Mouse (Mus musculus) embryonic stem cell, embryonic (primary cell): Measurements from ENCODE around the gene Hexim2.

Source experiments
- CTCF ChIA-PET, 4 experiments: fragments of 300-600 bp in 2 of 4; fragments of 350-600 bp in 2 of 4; sonication (Branson Sonifier 250); formaldehyde crosslinking; loops; one replicate each; lab custom pipeline; 2022; ENCODE audit warnings: inconsistent platforms in 2 of 4; lab: Charles Lee
- POLR2A ChIA-PET, 4 experiments: fragments of 300-600 bp in 2 of 4; fragments of 350-600 bp in 2 of 4; sonication (Branson Sonifier 250); formaldehyde crosslinking; loops; one replicate each; lab custom pipeline; 2022; ENCODE audit warnings: antibody characterized with exemption in 4 of 4, inconsistent platforms in 1 of 4; lab: Charles Lee

Hexim2 gene

GRCm38 (mm10) chr11:103180426-103180825 lies 48.2 kb downstream of the Hexim2 start:
- ChIA-PET POLR2A (interaction anchor here in 1 of 4 experiments (0.6 kb wide), 1 partner anchor 57 kb away, joined by 4 read pairs; no protein-coding TSS in a partner anchor), CTCF (interaction anchor here in 2 of 4 experiments (0.7 to 1.4 kb wide), 2 partner anchors 11 to 12 kb away, joined by 3 read pairs; no protein-coding TSS in a partner anchor)

- ChIA-PET CTCF (interaction anchor here in 2 of 4 experiments (0.7 to 1.4 kb wide), 5 partner anchors 12 to 152 kb away, joined by 3 to 8 read pairs (median 4); no protein-coding TSS in a partner anchor), POLR2A (interaction anchor here in 3 of 4 experiments (0.7 to 1.6 kb wide), 7 partner anchors 10 to 69 kb away, joined by 3 to 12 read pairs (median 3); partner anchors contain the start of genes Fmnl1 (in 1 of the 3) and Hexim1 (in 1 of the 3))
These were observed 49.1 kb downstream of the Hexim2 start for GRCm38 (mm10) chr11:103181349-103181748.

- CTCF ChIA-PET: interaction anchor here in 2 of 4 experiments (0.6 to 1.2 kb wide), 5 partner anchors 13 to 306 kb away, joined by 3 to 8 read pairs (median 4); no protein-coding TSS in a partner anchor
- POLR2A ChIA-PET: interaction anchor here (0.6 to 1.6 kb wide), 9 partner anchors 9 to 101 kb away, joined by 3 to 12 read pairs (median 3); partner anchors contain the start of genes Fmnl1 (in 1 of the 4) and Hexim1 (in 1 of the 4)
These were observed 49.7 kb downstream of the Hexim2 start for GRCm38 (mm10) chr11:103181911-103182310.

DNA sequence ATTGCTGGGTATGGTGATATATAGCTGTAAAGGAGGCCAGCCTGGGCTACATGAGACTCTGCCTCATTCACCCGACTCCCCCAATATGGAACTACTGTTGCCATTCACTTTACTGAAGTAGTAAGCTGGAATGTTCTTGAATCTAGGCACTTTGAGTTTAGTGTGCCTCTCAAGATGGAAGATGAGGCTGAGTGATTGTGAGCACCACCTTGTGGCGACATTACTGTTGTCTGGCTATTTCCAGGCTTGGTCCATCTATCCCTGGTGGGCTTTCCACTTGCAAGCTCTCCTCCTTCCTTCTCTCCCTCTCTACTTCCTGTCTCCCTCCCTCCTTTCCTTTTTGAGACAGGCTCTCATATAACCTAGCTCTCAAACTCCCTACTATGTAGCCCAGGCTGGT lies 52.7 kb downstream of the Hexim2 start:
- ChIA-PET POLR2A (interaction anchor here in 2 of 4 experiments (0.8 to 1.8 kb wide), 19 partner anchors 9 to 148 kb away, joined by 3 to 10 read pairs (median 4); partner anchors contain the start of genes Hexim1 (in 2 of the 2) and Fmnl1 (in 1 of the 2)), CTCF (interaction anchor here (0.6 to 2.4 kb wide), 30 partner anchors 8 to 292 kb away, joined by 3 to 26 read pairs (median 4); partner anchors contain the start of genes Acbd4 (in 1 of the 4), Fmnl1 (in 1 of the 4), Plcd3 (in 1 of the 4) and Spata32 (in 1 of the 4))
